10 mouse cellular contexts compared by ENCODE assay signal in genomic region chr15:101286129-101286770, GRCm38 (mm10). TPM values are rescaled to one million over a fixed set of nuclear protein-coding genes. Genes with fewer than 3 reads are reported as not detected.
DNase-seq lines count a peak whose midpoint lies in the region; ATAC-seq and TF ChIP-seq lines count a peak whose summit lies in the region.
"Had no signal": no experiment of that assay in that cellular context is flagged by ENCODE, and none has a peak within 500 bp of the region (broad histone marks: within the 10 kb centered on the region; RNA-seq: fewer than 3 reads in every experiment).

No protein-coding gene starts in this region.

- no peak overlapping the region for H3K4me3 ChIP-seq in hindbrain, embryonic 11.5 days (ENCODE audit: low read depth, low read length)
- H3K4me3 ChIP-seq in hindbrain, embryonic 16.5 days (ENCODE audit: low read length): no peak overlapping the region
- H3K4me3 ChIP-seq in stomach, postnatal 0 days (ENCODE audit: low read depth, low read length): no peak overlapping the region
- H3K4me3 ChIP-seq: heart, embryonic 10.5 days had no signal

- no peak overlapping the region for H3K9ac ChIP-seq in hindbrain, embryonic 11.5 days (ENCODE audit: low read depth, low read length)
- no peak overlapping the region for H3K9ac ChIP-seq in hindbrain, embryonic 16.5 days (ENCODE audit: low read depth, low read length)
- H3K9ac ChIP-seq in stomach, postnatal 0 days (ENCODE audit: low read length): no peak overlapping the region

- TF ChIP-seq CTCF in stomach, postnatal 0 days (IDR thresholded peaks at IDR 0.05; ENCODE audit: low read depth): peak; percentile 78

- 71% methylated on average over 9 of the region's 9 CpGs for WGBS in hindbrain, embryonic 11.5 days
- WGBS in hindbrain, embryonic 16.5 days: 68% methylated on average over 9 of the region's 9 CpGs
- 66% methylated on average over 9 of the region's 9 CpGs for WGBS in stomach, postnatal 0 days

- H3K27ac ChIP-seq in hindbrain, embryonic 11.5 days (ENCODE audit: low read depth, low read length): no peak overlapping the region
- no peak overlapping the region for H3K27ac ChIP-seq in hindbrain, embryonic 16.5 days (ENCODE audit: low read depth, low read length)
- no peak overlapping the region for H3K27ac ChIP-seq in stomach, postnatal 0 days (replicated peaks)
- H3K27ac ChIP-seq: heart, embryonic 10.5 days had no signal

- no peak for ATAC-seq in hindbrain, embryonic 11.5 days (ENCODE audit: low FRiP score)
- ATAC-seq in hindbrain, embryonic 16.5 days: no peak
- ATAC-seq in granulocyte monocyte progenitor cell, adult 5-6 weeks (replicated peaks; ENCODE audit: poor library complexity, severe bottlenecking): peak; percentile 41
- no peak for ATAC-seq in stomach, postnatal 0 days (ENCODE audit: low FRiP score, low TSS enrichment)
- ATAC-seq in inflammation-experienced regulatory T-cells, adult 6 months: no peak

- no peaks in the 10 kb centered on the region for H3K9me3 ChIP-seq in hindbrain, embryonic 11.5 days (ENCODE audit: control insufficient read depth, low read length)
- no peaks in the 10 kb centered on the region for H3K9me3 ChIP-seq in hindbrain, embryonic 16.5 days (ENCODE audit: control insufficient read depth, low read length)
- no peaks in the 10 kb centered on the region for H3K9me3 ChIP-seq in stomach, postnatal 0 days (ENCODE audit: control insufficient read depth, low read length)
- H3K9me3 ChIP-seq: heart, embryonic 10.5 days had no signal

- no peaks in the 10 kb centered on the region; the same call in 1 of the 2 replicates for H3K36me3 ChIP-seq in hindbrain, embryonic 11.5 days (ENCODE audit: control insufficient read depth, insufficient read depth, low read length)
- H3K36me3 ChIP-seq in hindbrain, embryonic 16.5 days (ENCODE audit: control insufficient read depth, insufficient read depth, low read length): peaks cover 27% of the 10 kb centered on the region
- peaks cover 18% of the 10 kb centered on the region for H3K36me3 ChIP-seq in stomach, postnatal 0 days (ENCODE audit: control insufficient read depth, insufficient read depth, low read length)

- DNase-seq in hindbrain, embryonic 11.5 days (ENCODE audit: low spot score): peak; percentile 29
- peak; percentile 37 for DNase-seq in urinary bladder, postnatal 14 days (ENCODE audit: low spot score)
- DNase-seq in urinary bladder, postnatal 4 days (ENCODE audit: low spot score in 2 of 2): no peak
- peak; percentile 61 for DNase-seq in stomach, postnatal 0 days (ENCODE audit: low spot score)
- DNase-seq in cerebellum, postnatal 36 days: no peak
- DNase-seq: adrenal gland, adult 8-10 months had no signal

- H3K4me2 ChIP-seq in hindbrain, embryonic 11.5 days (replicated peaks; ENCODE audit: low read depth, low read length): no peak overlapping the region
- no peak overlapping the region for H3K4me2 ChIP-seq in hindbrain, embryonic 16.5 days (ENCODE audit: low read length)
- no peak overlapping the region for H3K4me2 ChIP-seq in stomach, postnatal 0 days (replicated peaks; ENCODE audit: low read depth)

- peaks cover 4% of the 10 kb centered on the region; the same call in 1 of the 2 replicates for H3K4me1 ChIP-seq in hindbrain, embryonic 11.5 days (replicated peaks; ENCODE audit: control insufficient read depth, insufficient read depth, low read length)
- H3K4me1 ChIP-seq in hindbrain, embryonic 16.5 days (ENCODE audit: control insufficient read depth, insufficient read depth, low read depth, low read length): peaks cover 13% of the 10 kb centered on the region
- peaks cover 6% of the 10 kb centered on the region; the same call in 1 of the 2 replicates for H3K4me1 ChIP-seq in stomach, postnatal 0 days (replicated peaks; ENCODE audit: control insufficient read depth, insufficient read depth)

- H3K27me3 ChIP-seq in hindbrain, embryonic 11.5 days (ENCODE audit: control insufficient read depth, insufficient read depth, low read length): no peaks in the 10 kb centered on the region
- no peaks in the 10 kb centered on the region for H3K27me3 ChIP-seq in hindbrain, embryonic 16.5 days (replicated peaks; ENCODE audit: control insufficient read depth, insufficient read depth, low read length)
- H3K27me3 ChIP-seq in stomach, postnatal 0 days (ENCODE audit: control insufficient read depth, insufficient read depth, low read length): no peaks in the 10 kb centered on the region

- no peak for TF ChIP-seq EP300 in stomach, postnatal 0 days (optimal IDR thresholded peaks at IDR 0.05)

RNA-seq across cellular contexts. Expression of gene Atg101, which starts 2.2 kb away (rescaled TPM):
- polyA plus RNA-seq in hindbrain, embryonic 11.5 days (2014; fragmentation: Nextera tagmentation; extraction: Ambion mirVana): 66.5 and 69.6 TPM in 2 replicates
- polyA plus RNA-seq in hindbrain, embryonic 16.5 days (2015; fragmentation: Nextera tagmentation; extraction: Ambion mirVana): 79.6 and 81.3 TPM in 2 replicates
- 35.3 and 36.0 TPM in 2 replicates for total RNA-seq in granulocyte monocyte progenitor cell, adult 5-6 weeks (2014; fragmentation: Nextera tagmentation)
- 51.9 and 60.6 TPM in 2 replicates for total RNA-seq in granulocyte monocyte progenitor cell, adult 5-6 weeks (2017)
- 49.3 and 50.4 TPM in 2 replicates for polyA plus RNA-seq in stomach, postnatal 0 days (2015; fragmentation: Nextera tagmentation; extraction: Ambion mirVana)
- 10 to 100 TPM; 39.9 to 53.6 (median 47.8) TPM for polyA plus RNA-seq in inflammation-experienced regulatory T-cells, adult 6 months (2017; shearing (Covaris generic))

RNA-seq across cellular contexts. Expression of gene 6030408B16Rik, which starts 6.8 kb away (rescaled TPM):
- polyA plus RNA-seq in hindbrain, embryonic 11.5 days (2014; fragmentation: Nextera tagmentation; extraction: Ambion mirVana): 0.17 and 0.25 TPM in 2 replicates
- polyA plus RNA-seq in hindbrain, embryonic 16.5 days (2015; fragmentation: Nextera tagmentation; extraction: Ambion mirVana): 0.13 and 0.21 TPM in 2 replicates
- 0.60 TPM in 1 of 2 replicates, not detected in the other for total RNA-seq in granulocyte monocyte progenitor cell, adult 5-6 weeks (2014; fragmentation: Nextera tagmentation)
- total RNA-seq in granulocyte monocyte progenitor cell, adult 5-6 weeks (2017): 0.86 TPM in 1 of 2 replicates, not detected in the other
- polyA plus RNA-seq in stomach, postnatal 0 days (2015; fragmentation: Nextera tagmentation; extraction: Ambion mirVana): 2.4 TPM in 2 replicates
- under 1 TPM in 1 of 3 experiments, not detected in 2; 0.70 TPM for polyA plus RNA-seq in inflammation-experienced regulatory T-cells, adult 6 months (2017; shearing (Covaris generic))

RNA-seq across cellular contexts. Expression of gene Nr4a1, which starts 32.2 kb away (rescaled TPM):
- 2.2 and 2.9 TPM in 2 replicates for polyA plus RNA-seq in hindbrain, embryonic 11.5 days (2014; fragmentation: Nextera tagmentation; extraction: Ambion mirVana)
- polyA plus RNA-seq in hindbrain, embryonic 16.5 days (2015; fragmentation: Nextera tagmentation; extraction: Ambion mirVana): 6.8 and 7.2 TPM in 2 replicates
- total RNA-seq in granulocyte monocyte progenitor cell, adult 5-6 weeks (2014; fragmentation: Nextera tagmentation): 1.4 and 4.0 TPM in 2 replicates
- 2.4 and 4.1 TPM in 2 replicates for total RNA-seq in granulocyte monocyte progenitor cell, adult 5-6 weeks (2017)
- 9.4 and 17.1 TPM in 2 replicates for polyA plus RNA-seq in stomach, postnatal 0 days (2015; fragmentation: Nextera tagmentation; extraction: Ambion mirVana)
- 10 to 100 TPM; 46.4 to 73.4 (median 68.3) TPM for polyA plus RNA-seq in inflammation-experienced regulatory T-cells, adult 6 months (2017; shearing (Covaris generic))

Comparison
In these comparisons a context has a peak if more than half of its experiments do, and no peak if none do; other contexts are left out.
1. DNase-seq: peak in hindbrain, embryonic 11.5 days (single experiment), urinary bladder, postnatal 14 days (single experiment) and stomach, postnatal 0 days (single experiment); none in urinary bladder, postnatal 4 days (0 of 2) and cerebellum, postnatal 36 days (0 of 2).